Mouse (Mus musculus) c-Kit-positive CD71-negative TER-119-negative erythroid progenitor cells, embryonic 14.5 days (primary cell): ENCODE results near the gene Tep1.
"Not testable (repeated sequence)": the region's sequence is repeated elsewhere in the genome, so short reads cannot be mapped to it uniquely, and the experiment has no call there.

ENCODE experiments used
- DNase-seq: peaks from one replicate; pipeline ENCODE4 v3.0.0-alpha.2; 2013; ENCODE audit warnings: low read depth

The Tep1 gene

DNA sequence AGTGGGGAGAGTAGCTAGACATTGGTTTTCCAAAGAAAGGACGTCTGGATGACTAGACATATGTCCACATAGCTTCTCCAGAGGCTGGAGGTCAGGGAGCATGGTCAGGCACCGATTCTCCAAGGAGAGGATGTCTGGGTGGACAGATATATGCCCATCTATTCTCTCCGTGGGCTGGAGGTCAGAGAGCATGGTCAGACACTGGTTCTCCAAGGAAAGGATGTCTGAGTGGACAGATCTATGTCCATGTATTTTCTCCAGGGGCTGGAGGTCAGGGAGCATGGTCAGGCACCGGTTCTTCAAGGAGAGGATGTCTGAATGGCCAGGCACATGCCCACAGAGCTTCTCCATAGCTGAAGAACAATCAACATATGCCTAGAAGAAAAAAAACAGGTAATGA, 2.1 kb downstream of the Tep1 start:
- no peak for DNase-seq

DNA sequence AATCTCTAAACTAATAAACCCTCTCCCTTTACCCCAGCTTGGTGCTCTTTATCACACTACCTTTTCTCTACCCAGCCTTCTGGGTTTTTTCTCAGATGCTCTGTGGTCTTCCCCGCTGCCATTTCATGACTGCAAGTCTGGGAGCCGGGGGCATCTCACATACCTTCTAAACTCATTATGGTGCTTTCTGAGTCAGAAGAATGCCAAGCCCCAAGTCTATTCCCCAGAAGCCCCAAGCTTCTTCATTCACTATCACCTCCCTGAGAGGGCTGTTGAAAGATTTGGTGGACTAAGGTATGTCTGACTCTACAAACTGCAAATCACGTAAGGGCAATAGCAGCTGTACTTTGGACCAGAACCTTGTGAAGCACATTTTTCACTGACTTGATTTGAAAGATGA, 3.4 kb downstream of the Tep1 start:
- DNase-seq, result no peak

DNA sequence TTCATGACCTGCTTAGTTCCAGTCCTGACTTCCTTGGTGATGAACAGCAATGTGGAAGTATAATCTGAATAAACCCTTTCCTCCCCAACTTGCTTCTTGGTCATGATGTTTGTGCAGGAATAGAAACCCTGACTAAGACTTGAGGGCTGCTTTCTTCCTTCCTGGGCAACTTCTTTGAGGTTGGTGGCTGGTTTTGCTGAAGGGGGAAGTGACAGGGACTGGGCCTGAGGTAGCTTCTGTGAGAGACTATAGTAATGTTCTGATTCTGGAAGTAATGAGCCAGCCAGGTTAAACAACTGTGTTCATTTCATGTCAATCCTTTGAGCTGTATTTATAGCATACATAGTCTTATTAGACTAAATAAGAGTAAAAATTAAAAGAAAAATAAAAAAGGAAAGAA, 5.4 kb downstream of the Tep1 start:
- peak; percentile 8 for DNase-seq

DNA sequence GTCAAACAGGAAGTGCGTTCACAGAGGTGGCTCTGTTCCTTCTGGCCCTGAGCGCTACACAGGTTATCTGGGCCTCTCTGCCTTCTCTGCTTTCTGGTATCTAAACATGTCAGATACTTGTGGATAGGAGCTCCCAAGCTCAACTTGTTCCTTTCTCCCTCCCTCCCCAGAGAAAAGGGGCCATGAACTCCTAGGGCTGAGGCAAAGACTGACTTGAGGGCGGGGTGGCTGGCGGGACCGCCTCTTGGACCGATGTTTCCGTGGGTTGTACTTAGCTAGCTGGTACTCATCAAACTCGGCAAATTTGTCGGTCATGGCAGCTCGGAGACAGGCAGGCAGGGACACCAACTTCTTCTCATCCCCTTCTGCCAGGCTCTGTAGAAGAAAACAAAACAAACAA, 7.7 kb downstream of the Tep1 start:
- DNase-seq, result no peak

DNA sequence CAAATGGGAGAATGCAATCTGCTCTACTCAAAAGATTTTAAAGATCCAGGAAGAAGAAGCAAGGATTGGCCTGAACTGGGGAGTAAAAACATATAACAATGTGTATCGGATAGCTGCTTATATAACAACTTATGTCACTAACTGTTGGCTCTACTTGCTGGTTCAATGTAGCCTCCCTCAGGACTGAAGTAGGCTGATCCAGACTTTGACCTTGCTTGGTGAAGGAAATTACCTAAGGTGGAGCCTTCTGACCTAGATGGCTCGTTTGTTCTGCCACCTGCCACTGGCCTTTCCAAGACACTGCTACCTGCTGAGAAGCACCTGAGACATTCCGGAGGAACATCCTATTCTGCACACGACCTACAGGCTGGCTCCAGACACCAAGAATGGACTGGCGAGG, 14.6 kb downstream of the Tep1 start:
- no peak for DNase-seq

DNA sequence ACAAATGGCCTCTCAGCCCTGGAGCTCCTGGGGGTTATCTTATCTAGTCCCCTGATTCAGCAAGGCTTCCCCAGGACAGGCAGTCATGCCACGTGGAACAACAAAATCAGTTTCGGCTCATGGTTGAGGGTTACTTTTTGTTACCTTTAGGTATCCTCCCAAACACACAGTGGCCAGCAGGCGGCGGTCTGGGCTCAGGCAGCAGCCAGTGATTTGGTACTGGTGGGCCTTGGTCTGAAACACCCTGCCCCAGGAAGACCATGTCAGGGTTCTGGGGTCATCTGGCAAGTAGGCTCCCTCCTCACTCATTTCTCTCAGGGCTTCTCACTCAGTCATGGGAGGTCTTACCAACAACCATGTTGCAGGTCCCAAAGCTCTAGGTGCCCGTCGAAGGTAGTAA, 33.1 kb downstream of the Tep1 start:
- no peak for DNase-seq

DNA sequence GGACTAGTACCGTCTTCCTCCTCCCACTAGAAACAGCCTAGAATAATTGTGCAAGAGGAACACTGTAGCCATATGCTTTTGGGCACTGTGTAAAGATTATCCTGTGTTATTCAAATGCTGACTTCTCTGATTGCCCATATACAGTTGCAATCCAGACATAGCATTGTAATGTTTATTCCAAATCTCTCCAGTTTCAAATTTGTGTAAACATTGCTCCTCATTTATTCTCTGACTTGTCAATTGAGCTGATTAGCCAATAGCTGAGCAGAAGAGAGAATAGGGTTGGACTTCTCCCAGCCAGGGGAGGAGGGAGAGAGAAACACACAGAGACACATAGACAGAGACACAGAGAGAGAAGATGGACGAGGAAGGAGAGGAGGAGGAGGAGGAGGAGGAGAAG, 35.9 kb downstream of the Tep1 start:
- no peak for DNase-seq

DNA sequence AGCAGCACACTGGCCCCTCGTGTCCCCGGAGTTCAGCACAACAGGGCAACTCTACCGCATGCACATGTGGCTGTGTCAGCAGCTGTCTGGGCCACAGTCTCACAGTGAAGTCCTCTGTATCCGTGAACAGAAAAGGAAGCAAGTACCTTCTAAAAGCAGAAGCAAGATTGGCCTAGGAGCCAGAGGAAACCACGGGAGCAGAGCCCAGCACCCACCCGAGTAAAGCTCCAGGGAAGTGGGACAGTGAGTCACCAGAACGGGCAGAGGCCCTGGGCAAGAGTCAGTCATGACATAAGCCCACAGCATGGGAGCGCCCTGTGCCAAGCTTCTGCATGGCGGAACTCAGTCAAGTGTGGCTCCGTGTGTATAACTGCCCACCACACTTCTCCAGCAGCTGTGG, 36.4 kb downstream of the Tep1 start:
- peak; percentile 29 for DNase-seq

DNA sequence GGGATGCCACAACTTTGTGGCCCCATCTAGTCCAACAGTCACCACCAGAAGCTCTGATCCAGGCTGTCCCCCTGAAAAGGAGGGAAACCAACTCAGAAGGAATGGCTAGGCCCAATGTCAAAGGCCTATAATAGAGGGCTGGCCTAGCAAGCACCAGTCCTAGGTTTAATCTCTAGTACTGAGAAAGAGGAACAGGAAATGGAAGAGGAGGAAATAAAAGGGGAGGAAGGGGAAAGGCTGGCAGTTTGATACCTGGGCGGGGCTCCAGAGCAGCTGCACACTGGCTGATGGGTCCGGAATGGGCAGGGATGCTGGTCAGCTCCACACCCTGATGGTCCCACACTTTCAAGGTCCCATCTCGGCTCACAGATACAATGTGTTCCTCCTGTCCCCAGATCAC, 40.5 kb downstream of the Tep1 start:
- DNase-seq, result no peak

DNA sequence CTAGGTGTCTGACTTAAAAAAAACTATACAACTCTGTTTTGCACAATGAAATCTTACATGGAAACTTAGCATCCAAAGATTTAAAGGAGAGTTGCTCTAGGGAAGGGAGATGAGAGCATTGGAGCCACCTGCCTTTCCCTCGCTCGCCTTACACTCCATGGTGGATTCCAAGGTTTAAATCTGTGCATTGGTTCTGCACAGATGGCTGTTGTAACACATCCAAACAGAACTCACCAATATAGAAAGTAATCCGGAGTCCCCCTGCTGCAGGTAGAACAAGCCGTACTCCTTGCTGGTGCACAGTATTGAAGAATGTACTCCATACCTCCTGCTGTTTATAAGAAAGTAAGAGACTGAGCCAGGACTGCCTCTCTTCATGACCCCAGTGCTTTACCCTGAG, 43.8 kb downstream of the Tep1 start:
- DNase-seq, result no peak

DNA sequence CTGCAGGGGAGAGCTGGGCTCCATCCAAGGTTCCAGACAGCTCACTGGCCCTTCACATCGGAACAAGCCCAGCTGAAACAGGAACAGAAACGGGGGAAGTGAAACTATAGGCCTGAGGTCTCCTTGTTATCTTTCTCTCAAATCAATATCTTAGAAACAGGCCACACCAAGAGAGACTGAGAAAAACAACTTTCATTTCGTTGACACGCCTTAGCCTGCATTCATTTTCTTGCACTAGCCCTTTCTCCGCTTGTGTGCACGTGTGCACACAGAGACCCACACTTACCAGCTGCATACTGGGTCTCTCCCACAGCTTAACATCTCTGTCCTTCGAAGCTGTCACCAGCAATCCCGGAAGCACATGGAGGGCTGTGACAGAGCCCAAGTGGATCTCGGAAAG, 46.1 kb downstream of the Tep1 start:
- DNase-seq, result no peak

DNA sequence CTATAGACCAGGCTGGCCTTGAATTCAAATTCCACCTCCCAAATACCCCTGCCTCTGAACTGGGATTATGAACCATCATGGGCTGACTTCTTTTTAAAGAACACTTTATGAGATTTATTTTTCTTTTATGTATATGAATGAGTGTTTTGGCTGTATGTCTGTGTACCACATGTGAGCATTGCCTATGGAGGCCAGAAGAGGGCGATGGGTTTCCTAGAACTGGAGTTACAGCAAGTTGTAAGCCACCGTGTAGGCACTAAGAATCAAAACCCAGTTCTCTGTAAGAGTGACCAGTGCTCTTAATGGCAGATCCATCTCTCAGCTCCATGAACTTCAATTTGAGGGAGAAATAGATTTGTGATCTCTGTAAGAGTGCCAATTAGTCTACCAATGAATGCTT, 47.1 kb downstream of the Tep1 start:
- no peak for DNase-seq

DNA sequence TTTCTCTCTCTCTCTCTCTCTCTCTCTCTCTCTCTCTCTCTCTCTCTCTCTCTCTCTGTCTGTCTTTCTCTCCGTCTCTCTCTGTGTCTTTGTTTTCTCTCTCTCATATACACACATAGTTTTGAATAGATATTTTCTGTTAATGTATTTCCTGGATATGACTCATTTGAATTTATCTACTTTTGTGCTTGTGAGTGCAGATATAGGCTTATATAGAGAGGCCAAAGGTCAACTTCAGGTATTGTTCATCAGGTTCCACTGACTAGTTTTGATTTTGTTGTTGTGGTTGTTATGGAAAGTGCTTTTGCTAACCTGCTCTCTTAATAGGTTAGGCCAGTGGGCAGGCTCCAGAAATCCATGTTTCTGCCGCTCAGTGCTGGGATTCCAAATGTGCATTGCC, 57.3 kb downstream of the Tep1 start:
- DNase-seq, result no peak

DNA sequence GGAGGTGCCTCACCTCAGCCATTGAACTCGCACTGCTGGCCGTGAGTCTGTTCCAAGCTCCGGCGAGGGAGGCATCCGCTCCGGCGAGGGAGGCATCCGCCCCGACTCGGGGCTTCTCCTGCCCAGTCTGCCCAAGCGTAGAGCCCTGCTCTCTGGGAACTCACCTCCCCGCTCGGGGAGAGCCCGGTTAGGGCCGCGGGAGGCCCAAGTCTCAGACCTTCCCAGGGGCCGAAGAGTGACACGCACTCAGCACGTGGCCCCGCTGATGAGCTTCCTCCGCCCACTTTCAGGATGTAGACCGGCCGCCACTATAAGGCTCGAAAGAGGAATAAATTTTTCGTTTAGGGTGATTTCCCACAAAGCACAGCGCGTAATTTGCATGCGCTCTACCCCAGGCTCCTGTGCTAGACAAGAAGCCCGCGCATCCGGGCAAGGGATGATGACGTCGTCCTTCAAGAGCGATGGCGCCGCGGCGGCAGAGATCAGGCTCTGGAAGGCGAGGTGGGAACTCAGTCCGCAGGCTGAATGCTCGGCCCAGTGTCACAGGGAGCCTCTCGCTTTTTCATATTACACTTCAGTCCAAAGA, 62.8 kb downstream of the Tep1 start, which contains the start of the genes Ccnb1ip1 and Parp2:
TSS of gene Ccnb1ip1 (minus strand) at position 246 of the 586 bp plus-strand sequence.
TSS of gene Parp2 (plus strand) at position 355 of the 586 bp plus-strand sequence.
- DNase-seq, result peak; percentile 94

DNA sequence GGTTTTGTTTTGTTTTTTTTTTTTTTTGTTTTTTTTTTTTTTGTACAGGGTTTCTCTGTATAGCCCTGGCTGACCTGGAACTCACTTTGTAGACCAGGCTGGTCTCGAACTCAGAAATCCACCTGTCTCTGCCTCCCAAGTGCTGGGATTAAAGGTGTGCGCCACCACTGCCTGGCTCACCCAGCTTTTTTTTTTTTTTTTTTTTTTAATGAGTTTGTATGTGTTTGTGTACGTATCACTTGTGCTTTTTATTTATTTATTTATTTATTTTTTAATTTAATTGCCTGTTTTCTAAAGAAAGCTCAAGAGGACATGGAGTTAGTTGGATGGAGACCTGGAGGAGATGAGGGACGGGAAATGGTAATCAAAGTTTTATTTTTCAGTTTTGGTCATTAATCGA, 63.9 kb downstream of the Tep1 start:
- DNase-seq, result not testable (repeated sequence)

DNA sequence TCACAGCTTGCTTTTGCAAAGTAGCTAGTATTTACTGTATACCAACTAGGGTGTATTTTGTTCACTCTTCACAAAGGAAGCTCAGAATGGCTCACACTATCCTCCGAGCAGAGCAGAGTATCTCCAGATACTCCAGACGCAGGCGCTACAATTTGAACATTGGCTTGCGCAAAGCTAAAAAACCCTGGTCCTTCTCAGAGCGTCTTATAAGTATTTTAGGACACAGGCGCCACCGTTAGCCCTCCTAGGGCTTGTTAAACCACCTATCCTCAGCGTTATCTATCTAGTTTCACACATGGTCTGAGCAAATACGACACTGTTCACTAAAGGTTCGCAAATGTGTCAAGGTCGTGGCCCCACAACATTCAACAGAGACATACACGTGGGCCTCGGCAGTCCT, 65.7 kb downstream of the Tep1 start:
- DNase-seq, result no peak

DNA sequence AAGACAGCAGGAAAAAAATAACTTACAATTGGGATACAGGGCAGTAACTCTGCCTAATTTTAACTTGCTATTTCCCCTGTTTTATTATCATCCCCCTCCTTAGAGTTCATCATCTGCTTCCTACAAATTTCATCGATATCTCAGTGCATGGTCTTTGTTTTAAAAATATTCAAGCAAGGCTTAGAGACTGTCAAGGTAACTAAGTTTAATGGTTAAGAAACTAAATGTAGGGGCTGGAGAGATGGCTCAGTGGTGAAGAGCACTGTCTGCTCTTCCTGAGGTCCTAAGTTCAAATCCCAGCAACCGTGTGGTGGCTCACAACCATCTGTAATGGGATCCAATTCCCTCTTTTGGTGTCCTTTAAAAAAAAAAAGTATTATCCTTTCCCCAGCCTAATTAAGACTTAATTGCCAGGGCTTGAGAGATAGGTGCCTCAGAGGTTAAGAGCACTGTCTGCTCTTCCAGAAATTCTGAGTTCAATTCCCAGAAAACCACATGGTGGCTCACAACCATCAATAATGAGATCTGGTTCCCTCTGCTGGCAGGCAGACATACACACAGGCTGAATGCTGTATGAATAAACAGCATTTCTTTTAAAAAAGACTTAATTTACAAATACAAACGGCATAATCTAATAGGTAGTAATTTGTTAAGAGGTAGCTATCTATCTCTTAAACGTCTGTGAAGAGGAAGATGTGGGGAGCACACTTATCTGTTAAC, 67.4 kb downstream of the Tep1 start:
- DNase-seq, result peak; percentile 44

DNA sequence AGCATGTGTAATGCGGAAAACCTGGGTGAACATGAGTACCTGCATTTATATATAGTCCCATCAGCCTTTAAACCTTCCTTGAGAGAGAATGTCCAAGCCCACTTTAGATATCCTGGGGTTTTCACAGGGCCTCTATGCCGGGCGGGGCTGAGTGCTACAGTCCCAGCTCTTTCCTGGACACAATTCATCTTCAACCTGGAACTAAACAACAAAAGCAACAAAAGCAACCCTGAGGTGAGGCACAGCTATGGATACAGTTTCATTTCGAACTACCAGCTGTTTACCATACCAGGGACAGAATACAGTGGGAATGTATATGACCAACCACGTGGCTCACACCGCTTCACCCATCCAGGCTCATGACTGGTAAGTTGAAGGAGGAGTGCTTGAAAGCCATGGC, 67.9 kb downstream of the Tep1 start:
- DNase-seq, result no peak

DNA sequence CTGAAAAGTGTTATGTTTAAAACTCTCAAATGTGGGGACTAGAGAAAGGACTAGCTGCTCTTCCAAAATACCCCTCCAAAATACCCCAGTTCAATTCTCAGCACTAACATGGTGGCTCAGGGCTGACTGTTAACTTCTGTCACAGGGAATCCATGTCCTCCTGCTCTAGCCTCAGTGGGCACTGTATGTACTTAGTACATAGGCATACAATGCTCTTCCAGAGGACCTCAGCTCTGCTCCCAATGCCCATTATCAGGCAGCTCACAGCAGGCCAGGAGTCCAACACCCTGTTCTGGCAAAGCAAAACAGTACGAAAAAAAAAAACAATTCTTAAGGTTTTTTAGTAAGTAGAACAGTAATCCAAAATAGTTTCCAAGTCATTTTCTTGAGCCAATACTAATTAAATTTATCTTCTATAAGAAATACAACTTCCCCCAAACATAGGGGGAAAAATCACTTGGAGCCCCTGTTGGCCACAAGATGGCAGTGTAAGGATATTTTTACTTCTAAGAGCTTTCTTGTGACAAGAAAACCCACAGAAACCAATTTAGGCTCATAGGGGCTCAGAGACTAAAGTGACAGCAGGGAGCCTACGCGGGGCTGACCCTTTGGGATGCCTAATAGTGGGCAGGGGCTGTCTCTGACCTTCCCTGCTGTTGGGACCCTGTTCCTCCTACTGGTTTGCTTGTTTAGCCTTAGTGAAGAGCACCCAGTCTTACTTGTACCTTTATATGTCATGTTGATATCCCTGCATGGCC, 70.7 kb downstream of the Tep1 start:
- DNase-seq, result peak; percentile 60

DNA sequence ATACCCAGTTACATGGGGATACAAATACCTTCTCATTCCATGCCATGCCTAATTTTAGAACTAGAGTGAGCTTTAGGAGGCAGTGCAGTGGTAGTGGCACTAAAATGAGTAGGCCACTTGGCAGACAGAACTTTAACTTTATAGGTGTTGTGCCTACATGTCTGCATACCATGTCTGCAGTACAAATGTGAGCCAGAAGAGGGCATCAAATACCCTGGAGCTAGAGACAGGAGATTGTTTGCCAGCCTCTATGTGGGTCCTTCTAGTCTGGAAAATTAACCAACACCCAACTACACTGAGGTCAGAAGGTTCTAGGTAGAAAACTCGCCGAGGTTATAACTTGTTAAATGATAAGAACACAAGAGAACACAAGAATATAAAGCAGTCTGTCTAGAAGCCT, 71.8 kb downstream of the Tep1 start:
- no peak for DNase-seq

DNA sequence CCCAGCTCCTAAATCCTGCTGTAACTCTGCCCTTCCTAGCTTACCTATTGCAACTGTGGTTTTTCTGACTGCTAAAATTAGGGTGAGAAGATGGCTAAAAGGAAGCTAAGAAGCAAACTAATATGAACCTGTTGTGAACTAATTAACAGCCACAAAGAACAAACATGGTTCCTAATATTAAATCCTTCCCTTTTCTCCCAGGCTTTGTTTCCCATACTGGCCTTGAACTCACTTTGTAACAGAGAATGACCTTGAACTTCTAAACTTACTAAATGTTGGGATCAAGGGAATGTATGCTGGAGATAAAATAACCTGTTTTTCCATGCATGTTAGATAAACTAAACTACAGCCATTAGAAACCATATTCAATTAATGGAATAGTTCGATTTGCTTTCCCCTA, 73.9 kb downstream of the Tep1 start:
- no peak for DNase-seq

DNA sequence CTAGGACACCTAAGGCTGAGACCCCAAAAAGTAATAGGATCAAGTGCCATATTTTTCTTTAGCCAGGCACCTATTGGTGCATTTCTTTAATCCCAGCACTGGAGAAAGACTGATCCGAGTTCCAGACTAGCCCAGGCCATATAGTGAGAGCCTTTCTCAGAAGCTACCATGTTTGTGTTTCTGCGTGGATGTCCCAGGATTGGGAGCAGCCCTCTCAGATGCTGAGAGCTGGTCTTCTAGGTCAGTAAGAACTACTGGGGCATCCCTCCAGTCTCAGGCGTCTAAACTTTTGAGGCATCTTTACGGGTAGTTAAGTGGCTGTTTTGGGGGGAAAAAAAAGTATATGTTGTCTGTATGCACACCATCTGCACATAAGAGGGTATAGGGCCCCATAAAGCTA, 74.4 kb downstream of the Tep1 start:
- no peak for DNase-seq

DNA sequence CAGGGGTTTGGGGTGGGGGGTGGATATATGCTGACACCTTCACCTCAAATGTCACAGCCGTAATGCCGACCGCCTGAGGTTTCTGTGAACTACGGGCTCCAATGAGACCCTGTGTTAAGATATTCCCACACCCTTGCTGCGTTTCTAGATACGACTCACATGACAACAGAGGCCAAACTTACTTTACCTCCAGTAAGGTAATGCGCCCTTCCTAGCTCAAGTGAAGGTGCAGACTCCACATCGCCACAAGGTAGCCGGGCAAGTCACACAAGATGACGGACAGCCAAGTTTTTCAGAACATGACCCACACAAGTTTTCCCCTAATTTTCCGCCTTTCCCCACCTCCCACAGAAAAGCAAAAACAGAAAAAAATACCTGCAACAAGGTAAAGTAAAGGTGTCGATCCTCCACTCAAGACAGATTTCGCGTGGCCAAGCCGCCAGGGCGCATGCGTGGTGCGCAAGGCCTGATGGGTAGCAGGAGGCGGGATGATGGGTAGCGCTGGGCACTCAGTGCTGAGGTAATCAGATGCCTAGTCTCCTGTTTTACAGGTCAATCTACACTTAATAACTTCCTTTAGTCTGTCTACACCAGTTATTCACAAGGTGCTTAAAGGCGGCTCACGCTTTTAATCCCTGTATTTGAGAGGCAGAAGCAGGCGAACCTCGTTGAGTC, 75.0 kb downstream of the Tep1 start:
- DNase-seq, result no peak
